Mouse (Mus musculus) heart, adult 2 months (tissue): ENCODE measurements at regions not wholly inside any gene's neighbourhood (a gene's known extent, or its start where the extent isn't known, plus 50 kb on each side); places are given as distances from the start of the nearest gene placed in this dataset.

Experiments used
- CTCF ChIP-seq: fragments of 200-600 bp; IDR thresholded peaks from 2 replicates; pipeline ENCODE4 v1.8.1; 2022; ENCODE audit warnings: antibody characterized with exemption, mild to moderate bottlenecking, moderate library complexity
- EP300 ChIP-seq: fragments of 200-500 bp; IDR thresholded peaks from 2 replicates; pipeline ENCODE4 v1.6.1; 2011; ENCODE audit warnings: low read depth, low read length, control low read depth; ENCODE audit not compliant: insufficient read depth
- POLR2A ChIP-seq: fragments of 200-500 bp; IDR thresholded peaks from 2 replicates; pipeline ENCODE4 v1.6.1; 2011; ENCODE audit warnings: mild to moderate bottlenecking, low read depth, low read length, control low read depth; ENCODE audit not compliant: insufficient read depth

- TF ChIP-seq POLR2A (no peak), CTCF (no peak), EP300 (no peak)
These were observed 129.7 kb upstream of the 4933402D24Rik start for GRCm38 (mm10) chr1:63898766-63899165.
